Mouse (Mus musculus): ENCODE data around the gene Gramd2. TPM values are rescaled to one million over a fixed set of nuclear protein-coding genes. Genes with fewer than 3 reads are reported as not detected.

Gramd2 gene
- polyA plus RNA-seq, 1 experiment from 2014 or later = 0.18 TPM

- H3K9ac ChIP-seq (ENCODE audit: low read length) = no peak overlapping the region
- no peaks in the 10 kb centered on the region for H3K27me3 ChIP-seq (ENCODE audit: control insufficient read depth, insufficient read depth, low read length)
- 0 out of 2 replicates have a peak, but pooled peaks cover 2% of the 10 kb centered on the region for H3K4me1 ChIP-seq (ENCODE audit: control insufficient read depth, insufficient read depth, low read length)
- H3K4me3 ChIP-seq (ENCODE audit: low read depth, low read length) = no peak overlapping the region
- H3K36me3 ChIP-seq (ENCODE audit: control insufficient read depth, insufficient read depth, low read length) = no peaks in the 10 kb centered on the region
- WGBS = 78% methylated on average over 8 of the region's 8 CpGs
- H3K4me2 ChIP-seq = no peak overlapping the region
- ATAC-seq (ENCODE audit: low FRiP score) (no peak), DNase-seq (ENCODE audit: low spot score, missing footprints) (no peak)
- H3K9me3 ChIP-seq (ENCODE audit: control insufficient read depth, low read length) = no peaks in the 10 kb centered on the region
- H3K27ac ChIP-seq (ENCODE audit: low read depth, low read length) = no peak overlapping the region
These were observed 44.0 kb downstream of the Gramd2 start for GRCm38 (mm10) chr9:59723791-59724442.

GRCm38 (mm10) chr9:59725515-59725914, 45.6 kb downstream of the Gramd2 start:
- no peak overlapping the region for H3K27ac ChIP-seq (ENCODE audit: low read depth, low read length)
- no peak overlapping the region for H3K9ac ChIP-seq (ENCODE audit: low read length)
- H3K4me1 ChIP-seq (ENCODE audit: control insufficient read depth, insufficient read depth, low read length) = 0 out of 2 replicates have a peak, but pooled peaks cover 2% of the 10 kb centered on the region
- ATAC-seq (ENCODE audit: low FRiP score) = no peak
- H3K36me3 ChIP-seq (ENCODE audit: control insufficient read depth, insufficient read depth, low read length) = no peaks in the 10 kb centered on the region
- no peak overlapping the region for H3K4me2 ChIP-seq
- H3K27me3 ChIP-seq (ENCODE audit: control insufficient read depth, insufficient read depth, low read length) = no peaks in the 10 kb centered on the region
- H3K9me3 ChIP-seq (ENCODE audit: control insufficient read depth, low read length) = no peaks in the 10 kb centered on the region
- no peak for DNase-seq (ENCODE audit: low spot score, missing footprints)
- WGBS = 94% methylated on average over 10 of the region's 10 CpGs
- H3K4me3 ChIP-seq (ENCODE audit: low read depth, low read length) = no peak overlapping the region

- no peaks in the 10 kb centered on the region for H3K36me3 ChIP-seq (ENCODE audit: control insufficient read depth, insufficient read depth, low read length)
- no peak overlapping the region for H3K27ac ChIP-seq (ENCODE audit: low read depth, low read length)
- 0 out of 2 replicates have a peak, but pooled peaks cover 2% of the 10 kb centered on the region for H3K4me1 ChIP-seq (ENCODE audit: control insufficient read depth, insufficient read depth, low read length)
- no peaks in the 10 kb centered on the region for H3K9me3 ChIP-seq (ENCODE audit: control insufficient read depth, low read length)
- no peak overlapping the region for H3K4me3 ChIP-seq (ENCODE audit: low read depth, low read length)
- H3K4me2 ChIP-seq = no peak overlapping the region
- no peaks in the 10 kb centered on the region for H3K27me3 ChIP-seq (ENCODE audit: control insufficient read depth, insufficient read depth, low read length)
- 88% methylated on average over 11 of the region's 11 CpGs for WGBS
- ATAC-seq (ENCODE audit: low FRiP score) = no peak
- DNase-seq (ENCODE audit: low spot score, missing footprints) = no peak
- no peak overlapping the region for H3K9ac ChIP-seq (ENCODE audit: low read length)
These were observed 47.8 kb downstream of the Gramd2 start for GRCm38 (mm10) chr9:59727569-59728286.

DNA sequence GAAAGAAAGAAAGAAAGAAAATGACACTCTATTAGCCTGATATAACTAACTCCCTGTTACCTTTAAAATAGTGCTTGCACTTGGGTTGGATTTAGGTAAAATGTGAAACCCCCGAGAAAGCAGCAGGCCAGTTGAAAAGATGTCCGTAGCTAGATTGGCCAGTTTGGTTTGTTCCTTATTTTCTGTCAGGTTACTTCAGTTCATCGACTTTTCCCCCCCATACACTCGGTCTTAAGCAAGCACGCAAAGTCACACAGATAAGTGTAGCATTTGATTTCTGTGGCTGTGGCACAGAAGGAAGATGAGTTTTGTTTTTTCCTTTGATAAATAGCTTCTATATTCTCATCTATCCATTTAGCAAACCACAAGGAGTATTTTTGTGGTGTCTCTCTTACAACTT, 51.2 kb downstream of the Gramd2 start:
- WGBS = 94% methylated on average over 5 of the region's 5 CpGs
- H3K27ac ChIP-seq (ENCODE audit: low read depth, low read length) = no peak overlapping the region
- no peaks in the 10 kb centered on the region for H3K9me3 ChIP-seq (ENCODE audit: control insufficient read depth, low read length)
- no peak overlapping the region for H3K4me2 ChIP-seq
- H3K9ac ChIP-seq (ENCODE audit: low read length) = no peak overlapping the region
- DNase-seq (ENCODE audit: low spot score, missing footprints) (peak; percentile 56), ATAC-seq (ENCODE audit: low FRiP score) (no peak)
- no peaks in the 10 kb centered on the region for H3K36me3 ChIP-seq (ENCODE audit: control insufficient read depth, insufficient read depth, low read length)
- H3K4me1 ChIP-seq (ENCODE audit: control insufficient read depth, insufficient read depth, low read length) = no peaks in the 10 kb centered on the region
- no peak overlapping the region for H3K4me3 ChIP-seq (ENCODE audit: low read depth, low read length)
- H3K27me3 ChIP-seq (ENCODE audit: control insufficient read depth, insufficient read depth, low read length) = no peaks in the 10 kb centered on the region

- DNase-seq (ENCODE audit: low spot score, missing footprints) (peak; percentile 57), ATAC-seq (ENCODE audit: low FRiP score) (no peak)
- no peak overlapping the region for H3K4me2 ChIP-seq
- no peaks in the 10 kb centered on the region for H3K9me3 ChIP-seq (ENCODE audit: control insufficient read depth, low read length)
- 73% methylated on average over 6 of the region's 6 CpGs for WGBS
- no peaks in the 10 kb centered on the region for H3K36me3 ChIP-seq (ENCODE audit: control insufficient read depth, insufficient read depth, low read length)
- H3K27me3 ChIP-seq (ENCODE audit: control insufficient read depth, insufficient read depth, low read length) = no peaks in the 10 kb centered on the region
- no peak overlapping the region for H3K27ac ChIP-seq (ENCODE audit: low read depth, low read length)
- no peaks in the 10 kb centered on the region for H3K4me1 ChIP-seq (ENCODE audit: control insufficient read depth, insufficient read depth, low read length)
- H3K9ac ChIP-seq (ENCODE audit: low read length) = no peak overlapping the region
- no peak overlapping the region for H3K4me3 ChIP-seq (ENCODE audit: low read depth, low read length)
These were observed 53.1 kb downstream of the Gramd2 start for GRCm38 (mm10) chr9:59733075-59733474.

DNA sequence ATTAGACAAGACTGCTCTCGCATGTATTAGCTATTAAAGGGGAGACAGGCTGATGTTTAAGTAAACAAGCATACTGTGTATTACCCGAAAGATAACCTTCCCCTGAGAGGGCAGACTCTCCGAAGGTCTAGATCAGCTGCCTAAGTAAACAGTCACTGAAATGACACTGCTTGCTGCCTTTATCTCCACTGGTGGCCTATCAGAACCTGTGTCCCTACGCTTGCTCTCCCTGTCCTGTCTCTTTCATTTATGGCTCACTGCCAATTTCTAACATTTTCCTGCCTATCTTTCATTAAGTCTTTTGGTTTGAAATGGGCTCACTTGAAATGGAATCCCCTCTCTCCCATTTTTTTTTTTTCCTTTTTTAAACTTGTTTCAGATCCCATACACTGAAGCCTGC, 55.5 kb downstream of the Gramd2 start:
- Histone ChIP-seq H3K4me1 (ENCODE audit: control insufficient read depth, insufficient read depth, low read length) (no peaks in the 10 kb centered on the region), H3K9me3 (ENCODE audit: control insufficient read depth, low read length) (no peaks in the 10 kb centered on the region), H3K27ac (ENCODE audit: low read depth, low read length) (no peak overlapping the region), H3K4me2 (no peak overlapping the region), H3K9ac (ENCODE audit: low read length) (no peak overlapping the region), H3K4me3 (ENCODE audit: low read depth, low read length) (no peak overlapping the region), H3K27me3 (ENCODE audit: control insufficient read depth, insufficient read depth, low read length) (no peaks in the 10 kb centered on the region), H3K36me3 (ENCODE audit: control insufficient read depth, insufficient read depth, low read length) (no peaks in the 10 kb centered on the region)
- ATAC-seq (ENCODE audit: low FRiP score) (no peak), DNase-seq (ENCODE audit: low spot score, missing footprints) (peak; percentile 0)
- WGBS = 67% methylated on average over 4 of the region's 4 CpGs

GRCm38 (mm10) chr9:59740593-59740992, 60.6 kb downstream of the Gramd2 start:
- H3K27me3 ChIP-seq (ENCODE audit: control insufficient read depth, insufficient read depth, low read length) = no peaks in the 10 kb centered on the region
- no peaks in the 10 kb centered on the region for H3K36me3 ChIP-seq (ENCODE audit: control insufficient read depth, insufficient read depth, low read length)
- 95% methylated on average over 2 of the region's 2 CpGs for WGBS
- H3K9me3 ChIP-seq (ENCODE audit: control insufficient read depth, low read length) = no peaks in the 10 kb centered on the region
- DNase-seq (ENCODE audit: low spot score, missing footprints) (peak; percentile 26), ATAC-seq (ENCODE audit: low FRiP score) (no peak)
- H3K4me3 ChIP-seq (ENCODE audit: low read depth, low read length) = no peak overlapping the region
- H3K4me1 ChIP-seq (ENCODE audit: control insufficient read depth, insufficient read depth, low read length) = no peaks in the 10 kb centered on the region
- no peak overlapping the region for H3K27ac ChIP-seq (ENCODE audit: low read depth, low read length)
- H3K4me2 ChIP-seq = no peak overlapping the region
- H3K9ac ChIP-seq (ENCODE audit: low read length) = no peak overlapping the region

- ATAC-seq (ENCODE audit: low FRiP score) = no peak
- Histone ChIP-seq H3K4me3 (ENCODE audit: low read depth, low read length) (no peak overlapping the region), H3K27ac (ENCODE audit: low read depth, low read length) (no peak overlapping the region), H3K9ac (ENCODE audit: low read length) (no peak overlapping the region), H3K4me1 (ENCODE audit: control insufficient read depth, insufficient read depth, low read length) (no peaks in the 10 kb centered on the region), H3K36me3 (ENCODE audit: control insufficient read depth, insufficient read depth, low read length) (no peaks in the 10 kb centered on the region), H3K4me2 (no peak overlapping the region), H3K9me3 (ENCODE audit: control insufficient read depth, low read length) (no peaks in the 10 kb centered on the region), H3K27me3 (ENCODE audit: control insufficient read depth, insufficient read depth, low read length) (no peaks in the 10 kb centered on the region)
- 94% methylated on average over 3 of the region's 3 CpGs for WGBS
- no peak for DNase-seq (ENCODE audit: low spot score, missing footprints)
These were observed 64.0 kb downstream of the Gramd2 start for GRCm38 (mm10) chr9:59743903-59744302.

GRCm38 (mm10) chr9:59748387-59748786, 68.4 kb downstream of the Gramd2 start:
- Histone ChIP-seq H3K27me3 (ENCODE audit: control insufficient read depth, insufficient read depth, low read length) (no peaks in the 10 kb centered on the region), H3K4me2 (no peak overlapping the region), H3K9me3 (ENCODE audit: control insufficient read depth, low read length) (no peaks in the 10 kb centered on the region), H3K27ac (ENCODE audit: low read depth, low read length) (no peak overlapping the region), H3K9ac (ENCODE audit: low read length) (no peak overlapping the region), H3K36me3 (ENCODE audit: control insufficient read depth, insufficient read depth, low read length) (no peaks in the 10 kb centered on the region), H3K4me3 (ENCODE audit: low read depth, low read length) (no peak overlapping the region), H3K4me1 (ENCODE audit: control insufficient read depth, insufficient read depth, low read length) (peaks cover 11% of the 10 kb centered on the region)
- WGBS = 93% methylated on average over 2 of the region's 2 CpGs
- no peak for DNase-seq (ENCODE audit: low spot score, missing footprints)
- ATAC-seq (ENCODE audit: low FRiP score) = no peak
